Mouse (Mus musculus) c-Kit-positive CD71-negative TER-119-negative erythroid progenitor cells, embryonic 14.5 days (primary cell): ENCODE measurements at regions not wholly inside any gene's neighbourhood (a gene's known extent, or its start where the extent isn't known, plus 50 kb on each side); places are given as distances from the start of the nearest gene placed in this dataset.
"Not testable (repeated sequence)": the region's sequence is repeated elsewhere in the genome, so short reads cannot be mapped to it uniquely, and the experiment has no call there.

Source experiments
- DNase-seq: peaks from one replicate; pipeline ENCODE4 v3.0.0-alpha.2; 2013; ENCODE audit warnings: low read depth

DNA sequence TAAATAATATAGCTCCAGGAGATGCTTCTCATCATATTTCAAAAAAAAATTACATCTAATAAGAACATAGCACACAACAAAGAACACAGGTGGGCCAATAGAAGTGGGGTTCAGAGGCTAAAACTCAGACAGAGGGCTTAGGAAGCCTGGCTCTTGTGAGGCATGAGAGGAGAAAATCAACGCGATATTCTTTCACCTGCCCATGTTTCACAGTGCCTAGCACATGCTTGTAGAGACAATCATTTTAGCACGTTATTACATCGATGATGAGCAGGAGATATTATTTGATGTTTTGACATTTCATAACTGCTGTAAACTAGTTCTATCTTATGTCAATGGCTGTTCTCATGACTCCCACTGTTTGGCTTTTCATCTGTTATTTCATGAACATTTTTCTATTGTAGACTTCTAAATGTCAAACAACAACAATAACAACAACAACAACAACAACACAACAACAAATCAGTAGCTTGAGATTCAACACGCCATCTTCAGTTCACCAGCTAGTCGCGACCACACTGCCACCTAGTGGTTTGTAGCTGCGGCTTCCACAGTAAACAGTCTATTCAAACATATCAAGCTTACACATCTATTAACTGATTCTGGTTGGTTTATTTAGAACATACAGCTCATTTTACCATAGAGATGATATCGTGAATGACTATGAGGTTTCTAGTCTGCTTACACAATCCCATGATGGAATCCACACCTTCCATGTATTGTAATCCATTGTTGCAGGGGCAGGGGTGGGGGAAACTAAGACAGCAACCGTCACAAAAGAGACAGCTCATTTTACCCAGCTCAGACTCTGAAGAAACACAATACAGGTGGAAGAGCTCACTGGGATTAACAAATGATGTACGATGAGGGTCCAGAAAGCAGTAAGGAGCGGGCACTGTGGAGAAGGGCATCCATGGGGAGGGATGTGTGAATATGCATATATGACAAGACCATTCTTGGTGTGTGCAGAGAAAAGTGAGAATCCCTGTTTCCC is 60.5 kb upstream of the Tmem200a start:
- peak; percentile 7 for DNase-seq

DNA sequence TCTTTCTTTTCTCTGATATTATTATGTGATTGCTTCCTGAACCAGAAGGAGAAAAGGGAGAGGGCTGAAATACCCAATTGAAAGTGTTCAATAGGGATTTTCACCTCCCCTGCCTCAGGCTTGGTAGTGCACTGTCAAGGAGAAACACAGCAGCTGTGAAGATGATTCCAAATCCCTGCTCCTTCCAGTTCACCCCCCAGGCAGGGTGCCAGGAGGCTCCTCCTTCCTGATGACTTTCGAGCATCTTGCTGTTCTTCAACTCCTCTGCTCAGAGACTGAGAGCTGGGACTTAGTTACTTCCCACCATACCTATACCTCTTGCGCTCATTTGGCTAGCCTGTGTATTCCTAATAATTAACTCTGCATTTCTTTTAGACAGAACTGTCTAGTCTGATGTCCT is 73.7 kb upstream of the Tmem200a start:
- no peak for DNase-seq

DNA sequence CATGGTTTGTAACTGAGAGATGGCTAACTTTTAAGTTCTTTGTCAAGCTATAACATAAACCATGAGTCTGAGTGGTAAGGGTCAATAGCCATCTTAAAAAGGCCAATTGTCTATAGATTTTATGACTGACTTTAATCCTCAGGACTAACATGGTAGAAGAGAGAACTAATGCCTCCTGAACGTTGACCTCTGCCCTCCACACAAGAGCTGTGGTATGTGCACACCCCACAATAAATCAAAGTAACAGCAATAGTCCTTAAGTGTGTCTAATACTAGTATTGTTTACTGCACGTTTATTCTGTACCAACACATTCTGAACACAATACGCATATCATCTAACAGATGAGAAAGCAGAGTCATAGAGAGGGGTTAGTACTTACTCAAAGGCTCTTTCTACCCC is 70.7 kb upstream of the Samd3 start:
- no peak for DNase-seq

DNA sequence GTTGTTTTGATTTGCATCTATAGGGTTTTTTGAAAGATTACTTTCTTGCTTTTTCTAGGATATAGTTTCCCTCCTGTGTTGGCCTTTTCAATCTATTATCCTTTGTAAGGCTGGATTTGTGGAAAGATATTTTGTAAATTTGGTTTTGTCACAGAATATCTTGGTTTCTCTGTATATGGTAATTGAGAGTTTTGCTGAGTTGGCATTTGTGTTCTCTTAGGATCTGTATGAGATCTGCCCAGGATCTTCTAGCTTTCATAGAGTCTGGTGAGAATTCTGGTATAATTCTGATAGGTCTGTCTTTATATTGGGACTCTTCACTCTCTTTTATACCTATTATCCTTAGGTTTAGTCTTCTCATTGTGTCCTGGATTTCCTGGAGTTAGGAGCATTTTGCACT is 68.4 kb upstream of the Samd3 start:
- DNase-seq = not testable (repeated sequence)

DNA sequence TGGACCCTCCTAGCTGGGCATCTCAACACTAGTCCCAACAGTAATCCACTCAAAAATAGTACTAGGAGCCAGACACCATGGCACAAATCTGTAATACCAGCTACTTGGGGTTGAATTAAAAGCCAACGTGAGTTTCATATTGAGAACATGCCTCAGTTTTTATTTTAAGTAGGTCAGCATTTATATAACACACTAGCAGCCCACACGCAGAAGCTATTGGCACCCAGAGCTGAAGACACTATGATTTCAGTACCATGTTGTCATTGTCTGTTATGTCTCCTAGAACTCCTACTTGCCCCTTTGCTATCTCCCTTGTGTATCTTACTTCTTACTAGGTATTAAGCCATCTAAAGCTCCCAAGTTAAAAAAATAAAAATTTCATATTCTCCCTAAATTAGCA is 65.0 kb upstream of the Samd3 start:
- no peak for DNase-seq

DNA sequence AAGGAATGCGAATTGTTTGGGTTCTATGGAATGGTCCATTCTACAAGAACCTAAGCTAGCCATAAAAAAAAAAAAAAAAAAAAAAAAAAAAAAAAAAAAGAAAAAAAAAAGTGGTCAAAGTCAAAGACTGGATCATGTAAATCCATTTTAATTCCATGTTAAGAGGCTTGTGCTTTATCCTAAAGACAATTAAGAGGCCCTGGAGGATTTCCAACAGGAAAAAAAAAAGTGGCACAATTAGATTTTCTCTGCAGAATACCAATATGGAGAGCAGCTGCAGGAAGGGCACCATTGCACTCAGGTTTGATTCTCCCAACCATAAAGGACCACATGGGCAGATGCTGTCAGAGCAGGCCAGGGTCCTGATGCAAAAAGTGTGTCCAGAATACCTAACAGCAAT is 51.9 kb upstream of the Samd3 start:
- no peak for DNase-seq

DNA sequence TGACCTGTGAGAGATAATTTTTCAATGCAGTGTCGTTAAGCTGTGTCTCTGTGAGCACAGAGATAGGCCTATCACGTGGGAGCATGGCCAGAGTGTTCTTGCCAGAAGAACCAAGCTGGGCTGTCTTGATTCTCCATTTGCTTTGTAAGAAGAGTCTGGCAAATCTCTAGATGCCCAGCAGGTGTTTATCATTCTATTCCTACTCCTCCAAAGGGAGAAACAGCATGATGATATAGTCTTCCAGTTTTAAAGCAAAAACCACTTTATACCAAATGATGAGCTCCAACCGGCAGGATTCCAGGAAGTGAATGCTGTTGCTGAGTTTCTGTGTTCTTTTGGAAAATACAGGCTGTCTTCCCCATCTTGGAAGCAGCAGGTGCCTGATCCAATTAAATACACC is 51.2 kb upstream of the Samd3 start:
- no peak for DNase-seq
